Mouse (Mus musculus) cerebellum, adult 2 months (tissue): Measurements from ENCODE around the gene Gm5460. TPM values are rescaled to one million over a fixed set of nuclear protein-coding genes. Genes with fewer than 3 reads are reported as not detected.

Experiments
- DNase-seq, 2 experiments: peaks; one replicate each; pipeline ENCODE4 v3.0.0; 2021
- H3K27ac ChIP-seq: fragments of 200-500 bp; 2 replicates; pipeline ENCODE4 v1.5.1; 2012; ENCODE audit warnings: low read length, control low read depth, inconsistent platforms; ENCODE audit not compliant: insufficient read depth
- H3K27me3 ChIP-seq: fragments of 200-500 bp; 2 replicates; pipeline ENCODE4 v1.6.1; 2012; ENCODE audit warnings: inconsistent platforms, mild to moderate bottlenecking, low read length, moderate library complexity; ENCODE audit not compliant: control insufficient read depth, insufficient read depth
- H3K4me1 ChIP-seq: fragments of 200-500 bp; 2 replicates; pipeline ENCODE4 v1.6.1; 2011; ENCODE audit warnings: low read length; ENCODE audit not compliant: control insufficient read depth, insufficient read depth
- H3K4me3 ChIP-seq: fragments of 200-500 bp; replicated peaks from 2 replicates; pipeline ENCODE3; 2011; ENCODE audit warnings: mild to moderate bottlenecking, low read depth, low read length, control low read depth; ENCODE audit not compliant: insufficient read depth
- CTCF ChIP-seq: fragments of 200-500 bp; IDR thresholded peaks from 2 replicates; pipeline ENCODE4 v1.5.1; 2011; ENCODE audit warnings: low read depth, mild to moderate bottlenecking, control low read depth, low read length, moderate library complexity, borderline replicate concordance; ENCODE audit not compliant: insufficient read depth
- POLR2A ChIP-seq: fragments of 200-500 bp; IDR thresholded peaks from 2 replicates; pipeline ENCODE4 v1.6.1; 2011; ENCODE audit warnings: low read length, control low read depth, borderline replicate concordance; ENCODE audit not compliant: insufficient read depth
- WGBS: fragments of 180-500 bp; shearing (Covaris S2); methylation state at CpG from one replicate; pipeline ENCODE4 v1.1.7; 2018; 5-methylcytosine and 5-hydroxymethylcytosine counted together
- polyA plus RNA-seq: library from polyadenylated mRNA; depleted of rRNA; stranded (reverse); fragments of >200 nt; gene quantifications from 2 replicates; pipeline ENCODE4 v1.2.3, GENCODE M21; 2012

The Gm5460 gene
- polyA plus RNA-seq, 1 experiment = not detected

DNA sequence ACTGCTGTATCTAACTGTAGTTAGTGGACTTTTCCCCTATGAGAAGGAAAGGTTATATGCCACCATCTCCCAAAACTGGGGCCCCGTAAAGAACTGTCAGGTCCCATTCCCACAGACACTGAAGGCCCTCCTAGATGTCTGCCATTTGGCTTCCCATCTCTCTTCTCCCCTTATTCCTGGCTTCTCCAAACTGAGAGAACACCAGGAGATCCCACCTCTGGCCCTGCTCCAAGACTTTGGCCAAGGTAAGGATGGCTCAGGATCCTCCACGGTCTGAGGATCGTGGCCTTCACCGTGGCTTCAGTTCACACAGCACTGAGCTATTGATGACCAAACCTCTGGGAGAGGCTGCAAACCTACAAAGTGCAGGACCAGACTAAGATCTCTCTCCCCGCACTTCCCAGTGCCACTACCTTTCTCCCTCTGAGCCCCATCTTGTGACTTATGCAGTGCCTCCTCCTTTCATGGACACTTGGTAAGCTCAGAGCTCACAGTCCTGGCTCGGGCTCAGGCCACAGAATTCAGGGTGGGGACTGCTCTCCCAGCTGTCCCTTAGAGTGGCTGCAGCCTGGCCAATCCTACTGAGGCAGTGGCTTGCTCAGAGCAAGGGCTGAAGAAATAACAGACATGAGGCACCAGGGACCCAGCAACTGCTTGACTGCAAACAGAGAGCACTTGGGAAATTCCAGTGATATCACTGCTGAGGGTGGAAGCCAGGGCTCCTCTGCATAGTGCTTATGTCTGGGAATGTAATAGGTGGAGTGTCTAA, 22.9 kb upstream of the Gm5460 start:
- Histone ChIP-seq H3K27ac (no peak overlapping the region), H3K4me1 (peaks cover 11% of the 10 kb centered on the region), H3K27me3 (no peaks in the 10 kb centered on the region), H3K4me3 (no peak overlapping the region)
- no peak for DNase-seq
- 91% methylated on average over 6 of the region's 6 CpGs for WGBS
- TF ChIP-seq CTCF (no peak), POLR2A (no peak)

- 78% methylated on average over 6 of the region's 6 CpGs for whole genome bisulfite sequencing
- Histone ChIP-seq H3K27ac (no peak overlapping the region), H3K4me1 (peaks cover 3% of the 10 kb centered on the region), H3K27me3 (no peaks in the 10 kb centered on the region), H3K4me3 (no peak overlapping the region)
- no peak for TF ChIP-seq CTCF
- no peak for TF ChIP-seq POLR2A
- no peak for DNase-seq
These were observed 19.1 kb upstream of the Gm5460 start for GRCm38 (mm10) chr14:33997427-33997826.

- no peaks in the 10 kb centered on the region for H3K4me1 ChIP-seq
These were observed 16.5 kb upstream of the Gm5460 start for GRCm38 (mm10) chr14:34000076-34000475.

DNA sequence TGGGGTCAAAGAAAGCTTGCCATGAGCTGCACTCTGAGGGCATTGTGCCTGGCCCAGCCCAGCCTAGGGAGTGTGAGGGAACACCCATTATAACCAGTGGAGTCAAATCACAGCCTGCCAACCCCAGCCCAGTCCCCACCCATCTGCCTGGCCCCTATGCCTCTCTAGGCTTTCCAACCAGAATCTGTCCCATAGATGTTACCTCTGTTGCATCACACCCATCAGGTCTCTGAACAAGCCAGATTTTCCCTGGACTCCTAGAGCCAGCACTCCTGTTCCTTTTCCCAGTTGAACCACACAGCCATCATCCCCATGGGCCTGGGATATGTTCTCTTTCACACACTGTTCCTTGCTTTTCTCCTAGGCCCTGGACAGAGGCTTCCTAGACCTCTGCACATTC, 15.1 kb upstream of the Gm5460 start:
- TF ChIP-seq CTCF (no peak), POLR2A (no peak)
- Histone ChIP-seq H3K27me3 (no peaks in the 10 kb centered on the region), H3K4me3 (no peak overlapping the region), H3K4me1 (no peaks in the 10 kb centered on the region), H3K27ac (no peak overlapping the region)
- no peak for DNase-seq

More at GRCm38 (mm10) chr14:34000076-34000475, 16.5 kb upstream of the Gm5460 start:
- Histone ChIP-seq H3K27ac (no peak overlapping the region), H3K27me3 (no peaks in the 10 kb centered on the region), H3K4me3 (no peak overlapping the region)
- DNase-seq = no peak
- TF ChIP-seq CTCF (no peak), POLR2A (no peak)

- TF ChIP-seq CTCF (no peak), POLR2A (no peak)
- DNase-seq = no peak
- H3K27ac ChIP-seq = no peak overlapping the region
- H3K4me1 ChIP-seq = no peaks in the 10 kb centered on the region
- 90% methylated on average over 5 of the region's 5 CpGs for WGBS
- no peaks in the 10 kb centered on the region for H3K27me3 ChIP-seq
- no peak overlapping the region for H3K4me3 ChIP-seq
These were observed 14.2 kb upstream of the Gm5460 start for GRCm38 (mm10) chr14:34002358-34002757.

GRCm38 (mm10) chr14:34015063-34015462, 1.5 kb upstream of the Gm5460 start, which contains the start of gene Gm30083:
Gene Gm30083 (minus strand): TSS chr14:34015182.
- Histone ChIP-seq H3K4me3 (no peak within 1 kb of the TSS), H3K27ac (no peak within 1 kb of the TSS), H3K4me1 (no peaks in the 10 kb centered on the region), H3K27me3 (no peaks in the 10 kb centered on the region)
- no peak for TF ChIP-seq CTCF
- no peak for DNase-seq
- WGBS = 86% methylated on average over 3 of the region's 3 CpGs

DNA sequence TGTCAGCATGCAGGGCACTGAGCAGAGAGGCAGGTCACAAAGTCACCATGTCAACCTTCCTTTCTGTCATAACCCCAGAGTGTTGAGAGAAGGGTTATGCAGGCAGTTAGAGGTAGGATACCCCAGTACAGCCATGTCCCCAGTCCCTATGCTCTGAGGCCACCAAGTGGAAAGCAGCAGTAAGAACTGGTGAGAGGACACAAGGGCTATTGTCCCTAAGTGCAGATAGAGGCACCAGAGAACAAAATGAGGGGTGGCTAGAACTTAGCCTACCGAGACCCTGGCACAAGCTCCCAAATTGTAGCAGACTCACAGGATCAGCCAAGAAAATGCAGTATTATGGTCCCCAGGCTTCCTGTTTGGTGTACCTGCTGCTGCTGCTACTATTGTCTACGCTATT, 380 bp downstream of the Gm5460 start:
- TF ChIP-seq POLR2A (no peak), CTCF (no peak)
- no peaks in the 10 kb centered on the region for H3K27me3 ChIP-seq
- DNase-seq = no peak
- 83% methylated on average over 2 of the region's 2 CpGs for whole genome bisulfite sequencing
- no peaks in the 10 kb centered on the region for H3K4me1 ChIP-seq
- no peak overlapping the region for H3K27ac ChIP-seq
- no peak overlapping the region for H3K4me3 ChIP-seq

DNA sequence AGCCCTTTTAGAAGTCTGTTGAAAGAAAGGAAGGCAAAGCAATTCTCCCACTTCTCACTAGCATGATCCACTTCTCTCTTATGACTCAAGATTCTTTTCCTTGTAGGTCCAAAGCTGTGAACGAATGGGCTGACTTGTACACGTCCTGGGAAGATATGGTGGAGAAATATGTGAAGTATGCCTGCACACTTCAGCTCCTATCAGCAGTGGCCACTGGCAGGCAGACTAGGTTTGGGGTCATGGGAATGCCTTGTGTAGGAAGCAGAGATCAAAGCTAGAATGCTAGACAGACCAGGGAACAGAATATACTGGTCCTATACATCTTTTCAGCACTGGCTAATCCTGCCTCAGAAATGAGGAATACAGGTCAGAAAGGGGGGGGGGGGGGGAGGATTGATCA, 10.2 kb downstream of the Gm5460 start:
- WGBS = 84% methylated on average over 2 of the region's 2 CpGs
- no peak for TF ChIP-seq CTCF
- no peak for TF ChIP-seq POLR2A
- H3K27ac ChIP-seq = no peak overlapping the region

More for the DNA sequence above, 10.2 kb downstream of the Gm5460 start:
- no peaks in the 10 kb centered on the region for H3K4me1 ChIP-seq
- H3K27me3 ChIP-seq = no peaks in the 10 kb centered on the region
- H3K4me3 ChIP-seq = no peak overlapping the region
- DNase-seq = no peak
